Mouse (Mus musculus): Measurements from ENCODE around the gene Stard9. TPM values are rescaled to one million over a fixed set of nuclear protein-coding genes. Genes with fewer than 3 reads are reported as not detected.

The Stard9 gene
- 3.4 and 3.7 TPM in 2 replicates for polyA plus RNA-seq (2014; fragmentation: Nextera tagmentation; extraction: Ambion mirVana)

DNA sequence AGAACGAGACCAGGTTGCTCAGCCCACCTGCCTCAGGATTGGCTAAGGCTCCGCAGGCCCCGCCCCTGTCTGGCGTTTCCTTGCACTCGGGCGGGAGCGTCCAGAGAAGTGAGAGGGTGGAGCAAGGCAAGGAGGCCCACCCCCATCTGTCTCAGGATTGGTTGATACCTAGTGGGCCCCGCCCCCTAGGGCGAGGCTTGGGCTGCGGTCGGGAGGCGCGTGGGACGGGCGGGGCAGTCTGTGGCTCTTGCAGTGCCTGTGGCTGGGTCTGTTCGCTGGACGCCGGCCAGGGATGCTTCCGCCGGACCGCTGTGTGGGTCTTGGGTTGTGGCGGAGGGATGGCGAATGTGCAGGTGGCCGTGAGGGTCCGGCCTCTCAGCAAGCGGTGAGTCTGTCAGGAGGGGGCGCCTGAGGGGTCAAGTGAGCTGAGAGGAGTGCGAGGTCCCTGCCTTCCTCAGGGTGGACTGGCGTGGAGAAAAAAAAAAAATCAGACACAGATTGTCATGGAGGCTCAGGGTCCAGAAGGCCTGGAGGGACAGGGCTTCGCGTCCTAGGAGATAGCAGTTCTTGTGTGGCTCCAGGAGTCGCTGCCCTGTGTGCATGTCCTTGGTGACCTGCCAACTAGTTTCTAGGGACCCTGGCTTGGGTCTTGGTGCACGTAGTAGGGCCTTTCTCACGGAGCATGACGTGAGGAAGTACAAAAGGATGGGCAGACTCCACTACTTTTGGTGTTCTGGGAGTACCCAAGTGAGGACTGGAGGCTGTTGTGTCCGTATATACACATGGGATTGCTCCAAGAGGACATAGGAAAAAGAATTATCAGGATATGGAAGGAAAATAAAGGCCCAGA is at the start of gene Stard9:
Gene Stard9, plus strand, starts transcription at position 236 of the 850 bp plus-strand sequence.
- ATAC-seq (replicated peaks; ENCODE audit: insufficient number of reproducible peaks, low FRiP score, low TSS enrichment, low read depth) = peak; percentile 100

DNA sequence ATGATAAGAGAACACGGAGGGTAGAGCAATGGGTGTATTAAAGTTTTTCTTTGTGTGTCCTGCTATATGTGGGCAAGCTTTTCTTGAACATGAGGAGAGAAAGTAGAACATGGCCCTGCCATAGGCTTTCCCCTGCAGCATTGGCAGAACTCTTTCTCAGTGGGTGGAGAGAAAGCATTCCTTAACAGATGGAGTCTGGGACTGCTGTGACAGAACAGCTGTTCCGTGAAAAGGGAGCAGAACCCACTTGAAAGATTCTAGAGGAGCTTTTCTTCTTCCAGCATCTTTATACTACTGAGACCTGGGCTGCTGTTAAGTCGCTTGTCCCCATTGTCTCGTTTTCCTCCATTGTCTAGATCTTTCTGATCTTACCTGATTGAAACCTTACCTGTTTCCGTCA is 39.2 kb upstream of the Stard9 start:
- Histone ChIP-seq H3K27ac (replicated peaks; ENCODE audit: low read depth, low read length) (no peak overlapping the region), H3K4me3 (ENCODE audit: low read depth, low read length) (no peak overlapping the region), H3K27me3 (ENCODE audit: control insufficient read depth, insufficient read depth, low read length) (no peaks in the 10 kb centered on the region), H3K4me2 (ENCODE audit: low read depth, low read length) (no peak overlapping the region), H3K4me1 (ENCODE audit: control insufficient read depth, insufficient read depth, low read length) (no peaks in the 10 kb centered on the region), H3K9me3 (replicated peaks; ENCODE audit: control insufficient read depth, low read length) (no peaks in the 10 kb centered on the region), H3K9ac (replicated peaks; ENCODE audit: low read length) (no peak overlapping the region), H3K36me3 (replicated peaks; ENCODE audit: control insufficient read depth, insufficient read depth, low read depth, low read length) (peaks cover 2% of the 10 kb centered on the region; the same call in 1 of the 2 replicates)
- 83% methylated on average over 5 of the region's 5 CpGs for WGBS
- ATAC-seq (replicated peaks; ENCODE audit: insufficient number of reproducible peaks, low FRiP score, low TSS enrichment, low read depth) (no peak), DNase-seq (ENCODE audit: low spot score) (no peak)

More for the DNA sequence above, at the start of gene Stard9:
- DNase-seq (ENCODE audit: low spot score) = peak; percentile 100
- Histone ChIP-seq H3K9me3 (replicated peaks; ENCODE audit: control insufficient read depth, low read length) (no peaks in the 10 kb centered on the region), H3K27me3 (ENCODE audit: control insufficient read depth, insufficient read depth, low read length) (no peaks in the 10 kb centered on the region), H3K27ac (replicated peaks; ENCODE audit: low read depth, low read length) (no peak within 1 kb of the TSS), H3K4me1 (ENCODE audit: control insufficient read depth, insufficient read depth, low read length) (no peaks in the 10 kb centered on the region), H3K36me3 (replicated peaks; ENCODE audit: control insufficient read depth, insufficient read depth, low read depth, low read length) (no peaks in the 10 kb centered on the region), H3K4me2 (ENCODE audit: low read depth, low read length) (peak within 1 kb of the TSS; percentile 51), H3K9ac (replicated peaks; ENCODE audit: low read length) (peak within 1 kb of the TSS; percentile 51), H3K4me3 (ENCODE audit: low read depth, low read length) (peak within 1 kb of the TSS; percentile 44)
- 1% methylated on average over 36 of the region's 36 CpGs for WGBS

DNA sequence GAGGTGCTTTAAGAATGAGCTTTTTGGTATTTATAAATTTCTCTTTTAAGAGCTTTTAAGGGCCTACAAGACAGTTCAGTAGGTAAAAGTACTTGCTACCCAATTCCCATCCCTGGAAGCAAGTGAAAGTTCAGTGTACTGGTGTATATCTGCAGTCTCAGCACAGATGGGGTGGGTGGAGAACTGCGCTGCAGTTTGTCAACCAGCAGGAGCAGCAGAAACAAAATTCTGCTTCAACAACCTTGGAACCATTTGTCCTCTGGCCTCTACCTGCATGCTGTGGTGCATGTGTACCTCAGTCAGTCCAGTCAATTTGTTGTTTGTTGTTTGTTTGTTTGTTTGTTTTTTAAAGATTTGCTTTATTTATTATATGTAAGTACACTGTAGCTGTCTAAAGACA is 36.7 kb upstream of the Stard9 start:
- no peak overlapping the region for H3K4me3 ChIP-seq (ENCODE audit: low read depth, low read length)
- H3K4me1 ChIP-seq (ENCODE audit: control insufficient read depth, insufficient read depth, low read length) = no peaks in the 10 kb centered on the region
- ATAC-seq (replicated peaks; ENCODE audit: insufficient number of reproducible peaks, low FRiP score, low TSS enrichment, low read depth) (no peak), DNase-seq (ENCODE audit: low spot score) (no peak)
- H3K27me3 ChIP-seq (ENCODE audit: control insufficient read depth, insufficient read depth, low read length) = no peaks in the 10 kb centered on the region
- H3K36me3 ChIP-seq (replicated peaks; ENCODE audit: control insufficient read depth, insufficient read depth, low read depth, low read length) = peaks cover 4% of the 10 kb centered on the region
- 100% methylated on average over 1 of the region's 1 CpGs for WGBS
- H3K9me3 ChIP-seq (replicated peaks; ENCODE audit: control insufficient read depth, low read length) = no peaks in the 10 kb centered on the region
- no peak overlapping the region for H3K9ac ChIP-seq (replicated peaks; ENCODE audit: low read length)
- no peak overlapping the region for H3K27ac ChIP-seq (replicated peaks; ENCODE audit: low read depth, low read length)
- H3K4me2 ChIP-seq (ENCODE audit: low read depth, low read length) = no peak overlapping the region

DNA sequence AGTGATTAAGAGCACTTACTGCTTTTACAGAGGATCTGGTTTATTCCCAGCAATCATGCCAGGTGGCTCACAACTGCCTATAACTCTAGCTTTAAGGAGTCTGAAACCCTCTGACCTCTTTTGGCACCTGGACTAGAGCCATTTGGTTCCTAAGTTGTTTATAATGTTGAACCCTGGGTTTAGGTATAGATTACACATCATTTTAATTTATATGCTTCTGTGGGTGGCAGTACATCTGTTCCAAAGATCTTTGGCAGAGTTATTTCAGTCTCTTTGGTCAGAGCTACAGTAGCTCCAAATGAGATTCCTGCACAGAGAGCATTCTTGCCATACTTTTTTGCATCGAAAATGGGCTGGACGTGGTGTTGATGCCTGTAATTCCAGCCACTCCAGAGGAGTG is 31.2 kb upstream of the Stard9 start:
- Histone ChIP-seq H3K36me3 (replicated peaks; ENCODE audit: control insufficient read depth, insufficient read depth, low read depth, low read length) (peaks cover 4% of the 10 kb centered on the region), H3K9ac (replicated peaks; ENCODE audit: low read length) (no peak overlapping the region), H3K4me2 (ENCODE audit: low read depth, low read length) (no peak overlapping the region), H3K27me3 (ENCODE audit: control insufficient read depth, insufficient read depth, low read length) (no peaks in the 10 kb centered on the region), H3K4me1 (ENCODE audit: control insufficient read depth, insufficient read depth, low read length) (no peaks in the 10 kb centered on the region), H3K9me3 (replicated peaks; ENCODE audit: control insufficient read depth, low read length) (no peaks in the 10 kb centered on the region), H3K4me3 (ENCODE audit: low read depth, low read length) (no peak overlapping the region), H3K27ac (replicated peaks; ENCODE audit: low read depth, low read length) (no peak overlapping the region)
- no peak for ATAC-seq (replicated peaks; ENCODE audit: insufficient number of reproducible peaks, low FRiP score, low TSS enrichment, low read depth)
- 91% methylated on average over 2 of the region's 2 CpGs for whole genome bisulfite sequencing
- DNase-seq (ENCODE audit: low spot score) = no peak

- no peaks in the 10 kb centered on the region for H3K9me3 ChIP-seq (replicated peaks; ENCODE audit: control insufficient read depth, low read length)
- no peak overlapping the region for H3K4me2 ChIP-seq (ENCODE audit: low read depth, low read length)
- peaks cover 2% of the 10 kb centered on the region for H3K36me3 ChIP-seq (replicated peaks; ENCODE audit: control insufficient read depth, insufficient read depth, low read depth, low read length)
- ATAC-seq (replicated peaks; ENCODE audit: insufficient number of reproducible peaks, low FRiP score, low TSS enrichment, low read depth) (no peak), DNase-seq (ENCODE audit: low spot score) (no peak)
- H3K27me3 ChIP-seq (ENCODE audit: control insufficient read depth, insufficient read depth, low read length) = no peaks in the 10 kb centered on the region
- WGBS = 93% methylated on average over 4 of the region's 4 CpGs
- no peak overlapping the region for H3K4me3 ChIP-seq (ENCODE audit: low read depth, low read length)
- H3K27ac ChIP-seq (replicated peaks; ENCODE audit: low read depth, low read length) = no peak overlapping the region
- no peaks in the 10 kb centered on the region for H3K4me1 ChIP-seq (ENCODE audit: control insufficient read depth, insufficient read depth, low read length)
- H3K9ac ChIP-seq (replicated peaks; ENCODE audit: low read length) = no peak overlapping the region
These were observed 29.4 kb upstream of the Stard9 start for GRCm38 (mm10) chr2:120599506-120599905.

DNA sequence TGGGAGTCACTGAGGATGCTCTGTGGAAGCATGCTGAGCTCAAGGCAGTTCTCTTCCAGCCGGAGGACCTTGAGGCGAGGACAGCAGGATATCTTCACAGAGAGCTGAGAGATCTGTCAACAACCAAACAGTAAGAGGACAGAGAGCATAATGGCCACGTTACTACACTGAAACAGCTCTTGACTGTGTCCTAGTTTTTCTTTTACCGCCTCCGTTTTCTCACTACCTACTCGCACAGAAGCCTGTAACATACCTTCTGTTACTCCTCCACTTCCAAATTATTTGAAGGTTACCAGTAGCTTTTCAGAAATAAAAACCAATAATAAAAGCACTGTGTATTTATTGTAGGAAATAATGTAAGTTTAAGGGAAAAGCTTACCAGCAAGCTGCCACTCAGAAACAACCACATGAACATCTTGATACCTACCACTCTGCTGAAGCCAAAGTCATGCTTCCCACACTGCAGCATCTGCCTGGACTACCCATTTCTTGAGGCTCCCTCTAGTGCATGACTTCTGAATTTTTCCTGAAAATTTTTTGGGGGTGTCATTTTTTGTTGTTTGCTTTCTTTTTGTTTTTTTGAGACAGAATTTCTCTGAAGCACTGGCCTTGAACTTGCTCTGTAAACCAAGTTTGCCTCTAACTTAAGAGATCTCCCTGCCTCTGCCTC is 22.8 kb upstream of the Stard9 start:
- Histone ChIP-seq H3K4me1 (ENCODE audit: control insufficient read depth, insufficient read depth, low read length) (no peaks in the 10 kb centered on the region), H3K36me3 (replicated peaks; ENCODE audit: control insufficient read depth, insufficient read depth, low read depth, low read length) (no peaks in the 10 kb centered on the region), H3K4me3 (ENCODE audit: low read depth, low read length) (no peak overlapping the region), H3K27ac (replicated peaks; ENCODE audit: low read depth, low read length) (no peak overlapping the region), H3K9ac (replicated peaks; ENCODE audit: low read length) (no peak overlapping the region), H3K27me3 (ENCODE audit: control insufficient read depth, insufficient read depth, low read length) (no peaks in the 10 kb centered on the region), H3K9me3 (replicated peaks; ENCODE audit: control insufficient read depth, low read length) (no peaks in the 10 kb centered on the region), H3K4me2 (ENCODE audit: low read depth, low read length) (no peak overlapping the region)
- ATAC-seq (replicated peaks; ENCODE audit: insufficient number of reproducible peaks, low FRiP score, low TSS enrichment, low read depth) = no peak
- peak; percentile 9 for DNase-seq (ENCODE audit: low spot score)
- 86% methylated on average over 6 of the region's 6 CpGs for WGBS

GRCm38 (mm10) chr2:120608830-120609723 is 19.8 kb upstream of the Stard9 start, which contains the start of the genes Haus2 and Lrrc57:
Gene Haus2 (plus strand): TSS chr2:120609383.
Gene Lrrc57 (minus strand): TSS chr2:120609520.
- Histone ChIP-seq H3K4me3 (ENCODE audit: low read depth, low read length) (peak within 1 kb of the TSS; percentile 76), H3K9ac (replicated peaks; ENCODE audit: low read length) (peak within 1 kb of the TSS; percentile 78), H3K27ac (replicated peaks; ENCODE audit: low read depth, low read length) (peak within 1 kb of the TSS; percentile 67), H3K4me2 (ENCODE audit: low read depth, low read length) (peak within 1 kb of the TSS; percentile 75), H3K4me1 (ENCODE audit: control insufficient read depth, insufficient read depth, low read length) (no peaks in the 10 kb centered on the region), H3K27me3 (ENCODE audit: control insufficient read depth, insufficient read depth, low read length) (no peaks in the 10 kb centered on the region), H3K36me3 (replicated peaks; ENCODE audit: control insufficient read depth, insufficient read depth, low read depth, low read length) (no peaks in the 10 kb centered on the region; the same call in 1 of the 2 replicates), H3K9me3 (replicated peaks; ENCODE audit: control insufficient read depth, low read length) (no peaks in the 10 kb centered on the region)
- peak; percentile 91 for ATAC-seq (replicated peaks; ENCODE audit: insufficient number of reproducible peaks, low FRiP score, low TSS enrichment, low read depth)
- under 1% methylated on average over 52 of the region's 52 CpGs for whole genome bisulfite sequencing
- DNase-seq (ENCODE audit: low spot score) = peak; percentile 93
